In genomic region chr14:20612820-20613219, GRCm38 (mm10) we compare ENCODE assay signal across 38 mouse cellular contexts. TPM values are rescaled to one million over a fixed set of nuclear protein-coding genes. Genes with fewer than 3 reads are reported as not detected.
"Had no signal": no experiment of that assay in that cellular context is flagged by ENCODE, and none has a peak within 500 bp of the region (broad histone marks: within the 10 kb centered on the region; RNA-seq: fewer than 3 reads in every experiment).

No protein-coding gene starts in this region.

- H3K36me3 ChIP-seq: heart, embryonic 12.5 days; heart, embryonic 13.5 days; heart, embryonic 15.5 days; hindbrain, embryonic 10.5 days; hindbrain, embryonic 12.5 days; hindbrain, embryonic 13.5 days; hindbrain, embryonic 15.5 days; intestine, embryonic 15.5 days; kidney, embryonic 15.5 days had no signal

- DNase-seq: heart, postnatal 14 days; heart, postnatal 36 days; heart, postnatal 4 days; kidney, adult 11 months; kidney, adult 18-20 months; kidney, adult 2 months; kidney, adult 8-10 months; kidney, adult 9 months; kidney, postnatal 10 days; kidney, postnatal 14 days; kidney, postnatal 25 days; kidney, postnatal 36 days; kidney, postnatal 4 days; layer of hippocampus, adult 9-11 months; layer of hippocampus, postnatal 36 days had no signal

- H3K27me3 ChIP-seq: heart, embryonic 12.5 days; heart, embryonic 13.5 days; heart, embryonic 15.5 days; hindbrain, embryonic 12.5 days; hindbrain, embryonic 13.5 days; hindbrain, embryonic 15.5 days; intestine, embryonic 15.5 days; kidney, embryonic 15.5 days had no signal

- H3K4me3 ChIP-seq: heart, embryonic 12.5 days; heart, embryonic 13.5 days; heart, embryonic 15.5 days; hindbrain, embryonic 10.5 days; hindbrain, embryonic 12.5 days; hindbrain, embryonic 13.5 days; hindbrain, embryonic 15.5 days; intestine, embryonic 15.5 days; kidney, embryonic 15.5 days; layer of hippocampus, adult 2 months; left cerebral cortex, adult 2 months had no signal

- H3K27ac ChIP-seq: heart, embryonic 13.5 days; heart, embryonic 15.5 days; hindbrain, embryonic 10.5 days; hindbrain, embryonic 12.5 days; hindbrain, embryonic 13.5 days; hindbrain, embryonic 14.5 days; hindbrain, embryonic 15.5 days; hindbrain, postnatal 0 days; intestine, embryonic 15.5 days; kidney, embryonic 15.5 days; kidney, postnatal 0 days; layer of hippocampus, adult 2 months; left cerebral cortex, adult 2 months had no signal

- H3K9me3 ChIP-seq: heart, embryonic 12.5 days; heart, embryonic 13.5 days; heart, embryonic 15.5 days; hindbrain, embryonic 10.5 days; hindbrain, embryonic 12.5 days; hindbrain, embryonic 13.5 days; hindbrain, embryonic 15.5 days; intestine, embryonic 15.5 days; kidney, embryonic 15.5 days had no signal

- H3K4me1 ChIP-seq: hindbrain, embryonic 12.5 days; intestine, embryonic 15.5 days had no signal

RNA-seq across cellular contexts. Expression of gene Myoz1, which starts 43.5 kb away (rescaled TPM):
- total RNA-seq: hematopoietic stem cell, adult 5-6 weeks; hindbrain, postnatal 0 days; layer of hippocampus, adult 18-20 months; layer of hippocampus, adult 2 months; layer of hippocampus, postnatal 14 days; layer of hippocampus, postnatal 25 days; layer of hippocampus, postnatal 36 days; left cerebral cortex, adult 18-20 months; left cerebral cortex, adult 2 months had no signal
- polyA plus RNA-seq: hindbrain, embryonic 11.5 days; hindbrain, embryonic 14.5 days; hindbrain, embryonic 15.5 days; hindbrain, postnatal 0 days; inflammation-experienced regulatory T-cells, adult 6 months; intestine, embryonic 14.5 days; intestine, postnatal 0 days had no signal

RNA-seq across cellular contexts. Expression of gene Synpo2l, which starts 55.3 kb away (rescaled TPM):
- total RNA-seq: hematopoietic stem cell, adult 5-6 weeks had no signal
- polyA plus RNA-seq: inflammation-experienced regulatory T-cells, adult 6 months had no signal
